Mouse (Mus musculus): Measurements from ENCODE around the gene Pde6h. TPM values are rescaled to one million over a fixed set of nuclear protein-coding genes. Genes with fewer than 3 reads are reported as not detected.
"Not testable (repeated sequence)": the region's sequence is repeated elsewhere in the genome, so short reads cannot be mapped to it uniquely, and the experiment has no call there.

Gene Pde6h
- not detected in 2 replicates for polyA plus RNA-seq (2014; fragmentation: Nextera tagmentation; extraction: Ambion mirVana)

GRCm38 (mm10) chr6:136923532-136923931, at the start of gene Pde6h:
Pde6h (plus strand) TSS chr6:136923832.
- Histone ChIP-seq H3K4me2 (ENCODE audit: low read depth, low read length) (no peak within 1 kb of the TSS), H3K9me3 (ENCODE audit: control insufficient read depth, low read length) (no peaks in the 10 kb centered on the region), H3K27me3 (replicated peaks; ENCODE audit: control insufficient read depth, insufficient read depth, low read length) (no peaks in the 10 kb centered on the region), H3K9ac (ENCODE audit: low read depth, low read length) (no peak within 1 kb of the TSS), H3K4me1 (ENCODE audit: control insufficient read depth, insufficient read depth, low read length) (no peaks in the 10 kb centered on the region), H3K36me3 (ENCODE audit: control insufficient read depth, insufficient read depth, low read length) (0 out of 2 replicates have a peak, but pooled peaks cover 4% of the 10 kb centered on the region), H3K27ac (replicated peaks; ENCODE audit: low read depth, low read length) (no peak within 1 kb of the TSS), H3K4me3 (ENCODE audit: low read depth, low read length) (no peak within 1 kb of the TSS)
- WGBS: 91% methylated on average over 8 of the region's 8 CpGs
- no peak for DNase-seq (ENCODE audit: low spot score)
- ATAC-seq (ENCODE audit: low read depth): no peak

GRCm38 (mm10) chr6:136874599-136874998, 49.0 kb upstream of the Pde6h start:
- peak overlapping the region; percentile 46 for H3K9ac ChIP-seq (ENCODE audit: low read depth, low read length)
- H3K27ac ChIP-seq (replicated peaks; ENCODE audit: low read depth, low read length): peak overlapping the region; percentile 49
- DNase-seq (ENCODE audit: low spot score): peak; percentile 78
- peak overlapping the region; percentile 29 for H3K4me3 ChIP-seq (ENCODE audit: low read depth, low read length)
- 0 out of 2 replicates have a peak, but pooled peaks have one; percentile 37 for ATAC-seq (ENCODE audit: low read depth)
- 0 out of 2 replicates have a peak, but pooled peaks cover 3% of the 10 kb centered on the region for H3K36me3 ChIP-seq (ENCODE audit: control insufficient read depth, insufficient read depth, low read length)
- no peaks in the 10 kb centered on the region for H3K9me3 ChIP-seq (ENCODE audit: control insufficient read depth, low read length)
- peaks cover 23% of the 10 kb centered on the region for H3K4me1 ChIP-seq (ENCODE audit: control insufficient read depth, insufficient read depth, low read length)
- WGBS: 17% methylated on average over 8 of the region's 8 CpGs
- peak overlapping the region; percentile 48 for H3K4me2 ChIP-seq (ENCODE audit: low read depth, low read length)
- H3K27me3 ChIP-seq (replicated peaks; ENCODE audit: control insufficient read depth, insufficient read depth, low read length): no peaks in the 10 kb centered on the region

- Histone ChIP-seq H3K4me2 (ENCODE audit: low read depth, low read length) (peak within 1 kb of the TSS; percentile 48), H3K36me3 (ENCODE audit: control insufficient read depth, insufficient read depth, low read length) (0 out of 2 replicates have a peak, but pooled peaks cover 3% of the 10 kb centered on the region), H3K4me1 (ENCODE audit: control insufficient read depth, insufficient read depth, low read length) (peaks cover 23% of the 10 kb centered on the region), H3K9ac (ENCODE audit: low read depth, low read length) (peak within 1 kb of the TSS; percentile 48), H3K4me3 (ENCODE audit: low read depth, low read length) (peak within 1 kb of the TSS; percentile 29), H3K27ac (replicated peaks; ENCODE audit: low read depth, low read length) (peak within 1 kb of the TSS; percentile 49), H3K27me3 (replicated peaks; ENCODE audit: control insufficient read depth, insufficient read depth, low read length) (no peaks in the 10 kb centered on the region), H3K9me3 (ENCODE audit: control insufficient read depth, low read length) (no peaks in the 10 kb centered on the region)
- ATAC-seq (ENCODE audit: low read depth): peak; percentile 92
- DNase-seq (ENCODE audit: low spot score): peak; percentile 86
- WGBS: 20% methylated on average over 9 of the region's 9 CpGs
Observed at GRCm38 (mm10) chr6:136875670-136876069, 48.0 kb upstream of the Pde6h start, which contains the start of gene Mgp. Mgp (minus strand) TSS chr6:136875823.

- Histone ChIP-seq H3K27me3 (replicated peaks; ENCODE audit: control insufficient read depth, insufficient read depth, low read length) (no peaks in the 10 kb centered on the region), H3K9ac (ENCODE audit: low read depth, low read length) (no peak overlapping the region), H3K27ac (replicated peaks; ENCODE audit: low read depth, low read length) (no peak overlapping the region), H3K9me3 (ENCODE audit: control insufficient read depth, low read length) (no peaks in the 10 kb centered on the region), H3K4me2 (ENCODE audit: low read depth, low read length) (no peak overlapping the region), H3K4me1 (ENCODE audit: control insufficient read depth, insufficient read depth, low read length) (0 out of 2 replicates have a peak, but pooled peaks cover 6% of the 10 kb centered on the region), H3K36me3 (ENCODE audit: control insufficient read depth, insufficient read depth, low read length) (no peaks in the 10 kb centered on the region), H3K4me3 (ENCODE audit: low read depth, low read length) (no peak overlapping the region)
- 41% methylated on average over 8 of the region's 8 CpGs for WGBS
- ATAC-seq (ENCODE audit: low read depth): peak; percentile 77; the same call in 1 of the 2 replicates
- peak; percentile 74 for DNase-seq (ENCODE audit: low spot score)
Observed at GRCm38 (mm10) chr6:136881678-136882077, 42.0 kb upstream of the Pde6h start.

GRCm38 (mm10) chr6:136883431-136883915, 40.2 kb upstream of the Pde6h start:
- WGBS: 82% methylated on average over 3 of the region's 3 CpGs
- 0 out of 2 replicates have a peak, but pooled peaks cover 6% of the 10 kb centered on the region for H3K4me1 ChIP-seq (ENCODE audit: control insufficient read depth, insufficient read depth, low read length)
- H3K27me3 ChIP-seq (replicated peaks; ENCODE audit: control insufficient read depth, insufficient read depth, low read length): no peaks in the 10 kb centered on the region
- ATAC-seq (ENCODE audit: low read depth) (no peak), DNase-seq (ENCODE audit: low spot score) (no peak)
- no peak overlapping the region for H3K4me3 ChIP-seq (ENCODE audit: low read depth, low read length)
- H3K9ac ChIP-seq (ENCODE audit: low read depth, low read length): no peak overlapping the region
- no peaks in the 10 kb centered on the region for H3K36me3 ChIP-seq (ENCODE audit: control insufficient read depth, insufficient read depth, low read length)
- no peak overlapping the region for H3K4me2 ChIP-seq (ENCODE audit: low read depth, low read length)
- H3K9me3 ChIP-seq (ENCODE audit: control insufficient read depth, low read length): no peaks in the 10 kb centered on the region
- no peak overlapping the region for H3K27ac ChIP-seq (replicated peaks; ENCODE audit: low read depth, low read length)

- Histone ChIP-seq H3K4me2 (ENCODE audit: low read depth, low read length) (no peak overlapping the region), H3K9ac (ENCODE audit: low read depth, low read length) (no peak overlapping the region), H3K27ac (replicated peaks; ENCODE audit: low read depth, low read length) (no peak overlapping the region), H3K9me3 (ENCODE audit: control insufficient read depth, low read length) (no peaks in the 10 kb centered on the region), H3K36me3 (ENCODE audit: control insufficient read depth, insufficient read depth, low read length) (no peaks in the 10 kb centered on the region), H3K27me3 (replicated peaks; ENCODE audit: control insufficient read depth, insufficient read depth, low read length) (no peaks in the 10 kb centered on the region), H3K4me3 (ENCODE audit: low read depth, low read length) (no peak overlapping the region), H3K4me1 (ENCODE audit: control insufficient read depth, insufficient read depth, low read length) (0 out of 2 replicates have a peak, but pooled peaks cover 6% of the 10 kb centered on the region)
- WGBS: 94% methylated on average over 6 of the region's 6 CpGs
- no peak for ATAC-seq (ENCODE audit: low read depth)
- DNase-seq (ENCODE audit: low spot score): no peak
Observed at GRCm38 (mm10) chr6:136883961-136884360, 39.7 kb upstream of the Pde6h start.

- DNase-seq (ENCODE audit: low spot score); H3K4me2 ChIP-seq (ENCODE audit: low read depth, low read length); H3K4me1 ChIP-seq (ENCODE audit: control insufficient read depth, insufficient read depth, low read length); ATAC-seq (ENCODE audit: low read depth); H3K36me3 ChIP-seq (ENCODE audit: control insufficient read depth, insufficient read depth, low read length); H3K27ac ChIP-seq (replicated peaks; ENCODE audit: low read depth, low read length); H3K9ac ChIP-seq (ENCODE audit: low read depth, low read length); H3K27me3 ChIP-seq (replicated peaks; ENCODE audit: control insufficient read depth, insufficient read depth, low read length); H3K9me3 ChIP-seq (ENCODE audit: control insufficient read depth, low read length); H3K4me3 ChIP-seq (ENCODE audit: low read depth, low read length): not testable (repeated sequence)
- 25% methylated on average over 1 of the region's 1 CpGs for WGBS
Observed at GRCm38 (mm10) chr6:136884766-136885165, 38.9 kb upstream of the Pde6h start.

- Histone ChIP-seq H3K27ac (replicated peaks; ENCODE audit: low read depth, low read length) (no peak overlapping the region), H3K9me3 (ENCODE audit: control insufficient read depth, low read length) (no peaks in the 10 kb centered on the region), H3K36me3 (ENCODE audit: control insufficient read depth, insufficient read depth, low read length) (no peaks in the 10 kb centered on the region), H3K4me2 (ENCODE audit: low read depth, low read length) (no peak overlapping the region), H3K4me3 (ENCODE audit: low read depth, low read length) (no peak overlapping the region), H3K27me3 (replicated peaks; ENCODE audit: control insufficient read depth, insufficient read depth, low read length) (no peaks in the 10 kb centered on the region), H3K9ac (ENCODE audit: low read depth, low read length) (no peak overlapping the region), H3K4me1 (ENCODE audit: control insufficient read depth, insufficient read depth, low read length) (0 out of 2 replicates have a peak, but pooled peaks cover 6% of the 10 kb centered on the region)
- no peak for DNase-seq (ENCODE audit: low spot score)
- WGBS: 64% methylated on average over 9 of the region's 9 CpGs
- ATAC-seq (ENCODE audit: low read depth): no peak
Observed at GRCm38 (mm10) chr6:136887854-136888253, 35.8 kb upstream of the Pde6h start.

GRCm38 (mm10) chr6:136889067-136889466, 34.6 kb upstream of the Pde6h start:
- Histone ChIP-seq H3K4me3 (ENCODE audit: low read depth, low read length) (no peak overlapping the region), H3K9me3 (ENCODE audit: control insufficient read depth, low read length) (no peaks in the 10 kb centered on the region), H3K36me3 (ENCODE audit: control insufficient read depth, insufficient read depth, low read length) (no peaks in the 10 kb centered on the region), H3K4me2 (ENCODE audit: low read depth, low read length) (no peak overlapping the region), H3K9ac (ENCODE audit: low read depth, low read length) (no peak overlapping the region), H3K27me3 (replicated peaks; ENCODE audit: control insufficient read depth, insufficient read depth, low read length) (no peaks in the 10 kb centered on the region), H3K4me1 (ENCODE audit: control insufficient read depth, insufficient read depth, low read length) (no peaks in the 10 kb centered on the region; the same call in 1 of the 2 replicates), H3K27ac (replicated peaks; ENCODE audit: low read depth, low read length) (no peak overlapping the region)
- ATAC-seq (ENCODE audit: low read depth) (no peak), DNase-seq (ENCODE audit: low spot score) (no peak)
- 82% methylated on average over 6 of the region's 6 CpGs for WGBS
